8 mouse cellular contexts compared by ENCODE assay signal in genomic region chr6:99691666-99692205, GRCm38 (mm10). TPM values are rescaled to one million over a fixed set of nuclear protein-coding genes. Genes with fewer than 3 reads are reported as not detected.
DNase-seq lines count a peak whose midpoint lies in the region; ATAC-seq and TF ChIP-seq lines count a peak whose summit lies in the region.

No protein-coding gene starts in this region.

- DNase-seq in embryo, embryonic 10.5 days (ENCODE audit: low spot score), result peak; percentile 39
- no peak for DNase-seq in embryo, embryonic 10 days (ENCODE audit: low spot score)
- DNase-seq in testis, postnatal 10 days (ENCODE audit: low spot score), result no peak
- no peak for DNase-seq in liver, embryonic 11.5 days (ENCODE audit: low spot score)
- DNase-seq in adipocyte (ENCODE audit: low spot score), result no peak
- DNase-seq in layer of hippocampus, postnatal 14 days (ENCODE audit: low spot score in 2 of 2), result no peak
- DNase-seq in frontal cortex, postnatal 10 days (ENCODE audit: low spot score in 2 of 2), result no peak

- no peak for TF ChIP-seq POLR2A in testis, adult 2 months (IDR thresholded peaks at IDR 0.05; ENCODE audit: control insufficient read depth, low read depth, low read length)

- no peaks in the 10 kb centered on the region for H3K36me3 ChIP-seq in testis, adult 2 months (ENCODE audit: control insufficient read depth, insufficient read depth, low read length)
- no peaks in the 10 kb centered on the region for H3K36me3 ChIP-seq in liver, embryonic 11.5 days (ENCODE audit: control insufficient read depth, insufficient read depth, low read length)

- ATAC-seq in liver, embryonic 11.5 days (replicated peaks; ENCODE audit: low FRiP score), result no peak

- H3K4me2 ChIP-seq in liver, embryonic 11.5 days, result peak overlapping the region; percentile 76

- peaks cover 4% of the 10 kb centered on the region for H3K4me1 ChIP-seq in testis, adult 2 months (ENCODE audit: control insufficient read depth, insufficient read depth, low read length)
- H3K4me1 ChIP-seq in liver, embryonic 11.5 days (replicated peaks; ENCODE audit: control insufficient read depth, insufficient read depth, low read length), result peaks cover 3% of the 10 kb centered on the region; the same call in 1 of the 2 replicates

- no peak for TF ChIP-seq CTCF in testis, adult 2 months (IDR thresholded peaks at IDR 0.05; ENCODE audit: control insufficient read depth, insufficient read depth, insufficient replicate concordance, low read depth, low read length)

- no peak overlapping the region for H3K9ac ChIP-seq in liver, embryonic 11.5 days (ENCODE audit: low read depth, low read length)

- peak overlapping the region; percentile 79 for H3K4me3 ChIP-seq in testis, adult 2 months (ENCODE audit: control insufficient read depth, low read depth, low read length)
- peak overlapping the region; percentile 63 for H3K4me3 ChIP-seq in liver, embryonic 11.5 days (ENCODE audit: low read depth, low read length)

- 5% methylated on average over 25 of the region's 25 CpGs for WGBS in liver, embryonic 11.5 days

- H3K9me3 ChIP-seq in liver, embryonic 11.5 days (ENCODE audit: control insufficient read depth, low read length), result no peaks in the 10 kb centered on the region

- H3K27ac ChIP-seq in testis, adult 2 months (ENCODE audit: control insufficient read depth, insufficient read depth, low read depth, low read length), result no peak overlapping the region
- no peak overlapping the region for H3K27ac ChIP-seq in liver, embryonic 11.5 days (ENCODE audit: low read depth, low read length)

- H3K27me3 ChIP-seq in testis, adult 2 months (ENCODE audit: control insufficient read depth, insufficient read depth, low read length), result no peaks in the 10 kb centered on the region
- peaks cover 72% of the 10 kb centered on the region for H3K27me3 ChIP-seq in liver, embryonic 11.5 days (replicated peaks; ENCODE audit: control insufficient read depth, insufficient read depth, low read length)

RNA-seq across cellular contexts. Expression of gene Gpr27, which starts 0.7 kb away (rescaled TPM):
- 0.14 and 0.19 TPM in 2 replicates for polyA plus RNA-seq in testis, adult 2 months (2012; rRNA removed)
- 0.53 and 0.55 TPM in 2 replicates for polyA plus RNA-seq in liver, embryonic 11.5 days (2014; fragmentation: Nextera tagmentation; extraction: Ambion mirVana)
- 10 to 100 TPM; 47.9 to 51.6 TPM for total RNA-seq in layer of hippocampus, postnatal 14 days (2021)

RNA-seq across cellular contexts. Expression of gene Gm20696, which starts 25.1 kb away (rescaled TPM):
- 0.02 and 0.12 TPM in 2 replicates for polyA plus RNA-seq in testis, adult 2 months (2012; rRNA removed)
- polyA plus RNA-seq in liver, embryonic 11.5 days (2014; fragmentation: Nextera tagmentation; extraction: Ambion mirVana), result 2.0 and 2.4 TPM in 2 replicates
- total RNA-seq in layer of hippocampus, postnatal 14 days (2021), result 1 to 10 TPM; 6.2 to 6.5 TPM

RNA-seq across cellular contexts. Expression of gene Eif4e3, which starts 25.2 kb away (rescaled TPM):
- 1.7 and 1.9 TPM in 2 replicates for polyA plus RNA-seq in testis, adult 2 months (2012; rRNA removed)
- 4.1 and 4.5 TPM in 2 replicates for polyA plus RNA-seq in liver, embryonic 11.5 days (2014; fragmentation: Nextera tagmentation; extraction: Ambion mirVana)
- 10 to 100 TPM; 19.5 to 20.9 TPM for total RNA-seq in layer of hippocampus, postnatal 14 days (2021)

RNA-seq across cellular contexts. Expression of gene Prok2, which starts 34.5 kb away (rescaled TPM):
- 29.5 and 33.4 TPM in 2 replicates for polyA plus RNA-seq in testis, adult 2 months (2012; rRNA removed)
- polyA plus RNA-seq in liver, embryonic 11.5 days (2014; fragmentation: Nextera tagmentation; extraction: Ambion mirVana), result not detected in 2 replicates
- total RNA-seq in layer of hippocampus, postnatal 14 days (2021), result 1 to 10 TPM; 1.0 to 1.3 TPM
